In the genomic region with DNA sequence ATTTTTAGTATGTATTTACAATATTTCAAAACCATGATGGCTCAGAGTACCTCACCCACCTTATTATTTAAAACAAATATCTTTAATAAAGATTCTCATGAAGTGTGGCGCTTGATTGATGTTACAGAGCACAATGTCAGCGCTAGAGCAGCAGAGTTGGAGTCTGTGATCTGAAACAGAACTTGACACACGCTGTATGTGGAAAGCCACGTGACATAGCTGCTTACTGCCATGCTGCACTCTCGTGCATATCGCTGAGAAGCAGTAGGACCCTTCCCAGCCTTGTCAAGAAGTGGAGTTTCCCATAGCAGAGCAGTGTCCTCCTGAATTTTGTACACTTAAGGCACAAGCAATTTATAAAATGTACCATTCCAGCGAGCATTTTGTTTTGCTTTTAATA, we compare ENCODE assay signal across 21 mouse cellular contexts.
"Had no signal": no experiment of that assay in that cellular context is flagged by ENCODE, and none has a peak within 500 bp of the region (broad histone marks: within the 10 kb centered on the region; RNA-seq: fewer than 3 reads in every experiment).

No protein-coding gene starts in this region.

- ATAC-seq: liver, postnatal 0 days; lung, postnatal 0 days had no signal

- H3K9ac ChIP-seq: limb, embryonic 12.5 days; limb, embryonic 15.5 days; liver, embryonic 14.5 days; liver, postnatal 0 days; lung, embryonic 14.5 days; midbrain, embryonic 12.5 days; neural tube, embryonic 12.5 days had no signal

- H3K4me1 ChIP-seq: limb, embryonic 15.5 days; midbrain, embryonic 12.5 days had no signal

- DNase-seq: kidney, adult 2 months; kidney, postnatal 25 days; left cerebral cortex, postnatal 4 days; liver, postnatal 0 days; lung, embryonic 14.5 days; right cerebral cortex, adult 18-20 months; right cerebral cortex, postnatal 14 days; right cerebral cortex, postnatal 4 days; thymus, adult 2 months; thymus, postnatal 14 days; thymus, postnatal 4 days had no signal

- H3K9me3 ChIP-seq: limb, embryonic 12.5 days; limb, embryonic 15.5 days; midbrain, embryonic 12.5 days; neural tube, embryonic 12.5 days had no signal

- H3K4me3 ChIP-seq: limb, embryonic 12.5 days; limb, embryonic 15.5 days; midbrain, embryonic 12.5 days; neural tube, embryonic 12.5 days had no signal

- H3K27ac ChIP-seq: kidney, postnatal 0 days; limb, embryonic 12.5 days; limb, embryonic 15.5 days; liver, embryonic 14.5 days; macrophage; midbrain, embryonic 12.5 days; neural tube, embryonic 12.5 days; stomach, postnatal 0 days had no signal

- H3K27me3 ChIP-seq: limb, embryonic 12.5 days; limb, embryonic 15.5 days; midbrain, embryonic 12.5 days; neural tube, embryonic 12.5 days had no signal

- H3K36me3 ChIP-seq: limb, embryonic 12.5 days; limb, embryonic 15.5 days; midbrain, embryonic 12.5 days; neural tube, embryonic 12.5 days had no signal

- H3K4me2 ChIP-seq: limb, embryonic 12.5 days; limb, embryonic 15.5 days; liver, embryonic 11.5 days; lung, embryonic 14.5 days; midbrain, embryonic 12.5 days; neural tube, embryonic 12.5 days had no signal
